Mouse (Mus musculus) midbrain, embryonic 16.5 days (tissue): ENCODE data around the gene Cideb. TPM values are rescaled to one million over a fixed set of nuclear protein-coding genes. Genes with fewer than 3 reads are reported as not detected.

Source experiments
- ATAC-seq: fragments of 200-750 bp; cut with Nextera tagmentation; 2 replicates; pipeline ENCODE4 v1.8.0; 2017; ENCODE audit warnings: moderate TSS enrichment
- H3K27ac ChIP-seq: fragments of 300-500 bp; sonication (generic); 2 replicates; pipeline ENCODE4 v1.5.1; 2014; ENCODE audit warnings: mild to moderate bottlenecking, low read length, mixed read lengths
- H3K27me3 ChIP-seq: fragments of 300-500 bp; sonication (generic); 2 replicates; pipeline ENCODE4 v1.6.1; 2014; ENCODE audit warnings: low read depth, low read length, mixed read lengths; ENCODE audit not compliant: control insufficient read depth, insufficient read depth
- H3K36me3 ChIP-seq: fragments of 300-500 bp; sonication (generic); 2 replicates; pipeline ENCODE4 v1.6.1; 2014; ENCODE audit warnings: mild to moderate bottlenecking, low read length, moderate library complexity, mixed read lengths; ENCODE audit not compliant: control insufficient read depth, insufficient read depth
- H3K4me1 ChIP-seq: fragments of 300-500 bp; sonication (generic); 2 replicates; pipeline ENCODE4 v1.6.1; 2014; ENCODE audit warnings: mild to moderate bottlenecking, low read length, mixed read lengths; ENCODE audit not compliant: control insufficient read depth, insufficient read depth
- H3K4me2 ChIP-seq: fragments of 300-500 bp; sonication (generic); 2 replicates; pipeline ENCODE4 v1.6.1; 2014; ENCODE audit warnings: mild to moderate bottlenecking, low read length, mixed read lengths
- H3K4me3 ChIP-seq: fragments of 300-500 bp; sonication (generic); 2 replicates; pipeline ENCODE4 v1.5.1; 2014; ENCODE audit warnings: low read depth, mild to moderate bottlenecking, low read length, moderate library complexity, mixed read lengths
- H3K9ac ChIP-seq: fragments of 300-500 bp; sonication (generic); 2 replicates; pipeline ENCODE4 v1.6.1; 2014; ENCODE audit warnings: low read depth, low read length, mixed read lengths
- H3K9me3 ChIP-seq: fragments of 300-500 bp; sonication (generic); replicated peaks from 2 replicates; pipeline ENCODE4 v1.6.1; 2014; ENCODE audit warnings: mild to moderate bottlenecking, low read length, mixed read lengths; ENCODE audit not compliant: control insufficient read depth, poor library complexity, severe bottlenecking
- WGBS: fragments of 180-500 bp; shearing (Covaris S2); extraction: QIAGEN DNeasy Blood & Tissue Kit; methylation state at CpG from one replicate; pipeline ENCODE4 v1.1.7; 2014; 5-methylcytosine and 5-hydroxymethylcytosine counted together
- polyA plus RNA-seq: library from polyadenylated mRNA; unstranded; fragments of >200 nt; fragmentation: Nextera tagmentation; extraction: Ambion mirVana; gene quantifications from 2 replicates; pipeline ENCODE4 v1.2.1, GENCODE M21; 2015

The Cideb gene
- polyA plus RNA-seq, result 0.21 and 0.26 TPM in 2 replicates

- 17% methylated on average over 8 of the region's 8 CpGs for WGBS
These were observed at the start of gene Cideb for GRCm38 (mm10) chr14:55758363-55758784. Gene Cideb (minus strand): TSS chr14:55758458.

DNA sequence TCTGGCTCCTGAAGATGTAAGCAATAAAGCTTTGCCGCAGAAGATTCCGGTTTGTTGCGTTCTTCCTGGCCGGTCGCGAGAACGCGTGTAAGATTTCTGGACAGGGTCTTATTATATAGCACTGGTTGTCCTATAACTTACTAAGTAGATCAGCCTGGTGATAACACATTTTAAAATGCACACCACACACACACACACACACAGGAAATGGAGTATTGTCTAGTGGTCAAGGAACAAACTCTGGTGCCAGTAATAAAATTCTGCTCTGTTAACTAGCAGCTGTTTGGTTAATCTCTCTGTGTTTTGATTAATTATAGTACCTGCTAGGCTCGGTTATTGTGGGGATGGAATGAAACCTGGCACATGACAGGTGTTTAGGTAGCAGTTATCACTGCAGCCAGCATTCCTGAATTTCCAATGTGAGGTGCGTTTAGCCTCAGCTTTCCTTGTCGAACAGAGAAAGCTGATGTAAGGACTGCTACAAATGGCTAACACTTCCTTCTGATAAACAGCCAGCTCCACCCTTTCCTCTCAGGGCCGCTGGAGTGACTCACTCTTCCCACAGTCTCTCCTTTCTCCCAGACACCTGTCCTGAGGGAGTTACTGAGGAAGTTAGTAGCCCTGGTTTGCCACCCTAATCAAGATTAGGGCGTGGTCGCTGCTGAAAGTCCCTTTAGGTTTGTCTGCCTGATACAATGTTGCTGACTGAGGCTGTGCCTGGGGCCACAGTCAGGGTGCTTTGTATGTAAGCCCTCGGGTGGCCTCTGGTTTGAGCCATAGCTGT lies 37.3 kb upstream of the Cideb start:
- 87% methylated on average over 15 of the region's 15 CpGs for WGBS
- Histone ChIP-seq H3K4me2 (no peak overlapping the region), H3K4me1 (no peaks in the 10 kb centered on the region), H3K9ac (no peak overlapping the region), H3K27me3 (no peaks in the 10 kb centered on the region), H3K9me3 (no peaks in the 10 kb centered on the region), H3K4me3 (no peak overlapping the region), H3K27ac (no peak overlapping the region), H3K36me3 (no peaks in the 10 kb centered on the region)
- ATAC-seq, result no peak

More at GRCm38 (mm10) chr14:55758363-55758784, at the start of gene Cideb:
- H3K9me3 ChIP-seq, result no peaks in the 10 kb centered on the region
- no peak within 1 kb of the TSS for H3K9ac ChIP-seq
- H3K27ac ChIP-seq, result no peak within 1 kb of the TSS; the same call in 1 of the 2 replicates
- peaks cover 24% of the 10 kb centered on the region for H3K36me3 ChIP-seq
- H3K4me1 ChIP-seq, result peaks cover 7% of the 10 kb centered on the region
- H3K4me3 ChIP-seq, result no peak within 1 kb of the TSS
- peak within 1 kb of the TSS; percentile 29 for H3K4me2 ChIP-seq
- ATAC-seq, result no peak
- peaks cover 13% of the 10 kb centered on the region for H3K27me3 ChIP-seq

DNA sequence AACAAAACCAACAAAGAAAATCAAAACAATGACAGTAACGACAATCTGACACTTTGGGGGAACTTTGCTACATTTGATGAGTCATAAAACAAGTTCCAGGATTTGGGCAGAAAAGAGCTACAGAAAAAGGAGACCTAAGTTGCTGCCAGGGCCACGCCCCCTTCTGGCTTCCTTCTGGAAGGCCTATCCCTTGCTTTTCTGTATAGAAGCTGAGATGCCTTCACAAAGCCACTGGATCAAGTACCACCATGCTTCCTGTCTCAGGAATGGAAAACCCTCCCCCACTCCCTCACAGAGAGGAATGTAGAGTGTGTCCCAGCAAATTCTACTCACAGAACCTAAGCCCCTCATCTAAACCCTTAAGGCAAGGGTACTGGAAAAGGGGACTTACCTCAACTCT lies 35.7 kb upstream of the Cideb start:
- Histone ChIP-seq H3K9ac (no peak overlapping the region), H3K4me3 (no peak overlapping the region), H3K36me3 (no peaks in the 10 kb centered on the region), H3K4me2 (no peak overlapping the region), H3K4me1 (no peaks in the 10 kb centered on the region), H3K27ac (no peak overlapping the region), H3K27me3 (peaks cover 13% of the 10 kb centered on the region), H3K9me3 (no peaks in the 10 kb centered on the region)
- WGBS, result 75% methylated on average over 2 of the region's 2 CpGs
- no peak for ATAC-seq

DNA sequence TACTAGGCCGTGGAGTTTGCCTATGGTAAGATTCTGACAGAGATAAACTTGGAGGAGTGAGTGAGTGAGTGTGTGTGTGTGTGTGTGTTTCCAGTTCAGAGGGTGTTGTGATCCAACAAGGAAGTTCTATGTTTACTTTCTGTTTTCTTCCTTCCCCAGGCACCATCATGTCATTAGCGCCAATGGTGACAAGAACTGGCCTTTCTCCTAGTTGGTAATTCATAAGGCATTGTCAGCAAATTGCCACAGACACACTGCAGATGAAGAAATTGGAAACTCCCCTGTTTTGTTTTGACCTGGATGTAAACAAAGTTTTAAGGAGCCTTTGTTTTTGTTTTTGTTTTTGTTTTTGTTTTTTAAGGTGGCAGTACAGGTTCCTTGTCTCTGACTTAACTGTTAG lies 35.2 kb upstream of the Cideb start:
- H3K4me1 ChIP-seq, result no peaks in the 10 kb centered on the region
- no peak overlapping the region for H3K4me3 ChIP-seq
- H3K9ac ChIP-seq, result no peak overlapping the region
- no peaks in the 10 kb centered on the region for H3K9me3 ChIP-seq
- no peak for ATAC-seq
- H3K36me3 ChIP-seq, result no peaks in the 10 kb centered on the region
- no peak overlapping the region for H3K27ac ChIP-seq
- peaks cover 18% of the 10 kb centered on the region for H3K27me3 ChIP-seq
- 70% methylated on average over 2 of the region's 2 CpGs for WGBS
- H3K4me2 ChIP-seq, result no peak overlapping the region

GRCm38 (mm10) chr14:55788256-55789050 lies 30.2 kb upstream of the Cideb start, which contains the start of gene Ripk3:
Gene Ripk3 (minus strand): TSS chr14:55788865.
- no peaks in the 10 kb centered on the region for H3K36me3 ChIP-seq
- peak within 1 kb of the TSS; percentile 44 for H3K4me2 ChIP-seq
- 0 out of 2 replicates have a peak within 1 kb of the TSS, but pooled peaks have one; percentile 8 for H3K9ac ChIP-seq
- peaks cover 5% of the 10 kb centered on the region; the same call in 1 of the 2 replicates for H3K4me1 ChIP-seq
- peaks cover 65% of the 10 kb centered on the region for H3K27me3 ChIP-seq
- peak within 1 kb of the TSS; percentile 15 for H3K4me3 ChIP-seq
- H3K9me3 ChIP-seq, result no peaks in the 10 kb centered on the region
- 6% methylated on average over 40 of the region's 40 CpGs for WGBS
- ATAC-seq, result no peak
- no peak within 1 kb of the TSS for H3K27ac ChIP-seq

GRCm38 (mm10) chr14:55787731-55788130 lies 29.5 kb upstream of the Cideb start:
- H3K9ac ChIP-seq, result no peak overlapping the region
- H3K4me2 ChIP-seq, result no peak overlapping the region
- H3K27me3 ChIP-seq, result peaks cover 66% of the 10 kb centered on the region
- H3K36me3 ChIP-seq, result no peaks in the 10 kb centered on the region
- no peak overlapping the region for H3K4me3 ChIP-seq
- H3K27ac ChIP-seq, result no peak overlapping the region
- no peak for ATAC-seq
- H3K4me1 ChIP-seq, result peaks cover 5% of the 10 kb centered on the region; the same call in 1 of the 2 replicates
- no peaks in the 10 kb centered on the region for H3K9me3 ChIP-seq
- 39% methylated on average over 11 of the region's 11 CpGs for WGBS

DNA sequence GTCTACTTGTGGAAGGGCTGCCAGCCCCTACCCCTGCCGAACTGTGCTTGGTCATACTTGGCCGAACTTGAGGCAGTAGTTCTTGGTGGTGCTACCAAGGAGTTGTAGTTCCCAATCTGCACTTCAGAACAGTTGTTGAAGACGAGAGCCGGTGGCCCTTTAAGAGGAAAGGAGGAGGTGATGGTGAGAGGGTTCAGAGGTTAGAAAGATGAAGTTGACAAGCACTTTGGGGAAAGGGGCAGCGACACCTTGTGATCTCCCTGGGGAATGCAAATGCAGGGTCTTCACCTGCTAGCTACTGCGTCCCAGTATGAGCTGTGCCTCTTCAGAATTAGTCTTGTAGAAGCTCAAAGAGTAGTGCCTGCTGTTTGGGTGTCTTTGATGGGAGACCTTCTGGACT lies 26.9 kb upstream of the Cideb start:
- Histone ChIP-seq H3K36me3 (no peaks in the 10 kb centered on the region), H3K4me1 (peaks cover 5% of the 10 kb centered on the region; the same call in 1 of the 2 replicates), H3K4me2 (no peak overlapping the region), H3K27ac (no peak overlapping the region), H3K9me3 (no peaks in the 10 kb centered on the region), H3K4me3 (no peak overlapping the region), H3K9ac (no peak overlapping the region), H3K27me3 (peaks cover 78% of the 10 kb centered on the region)
- no peak for ATAC-seq
- whole genome bisulfite sequencing, result 23% methylated on average over 6 of the region's 6 CpGs

- peaks cover 5% of the 10 kb centered on the region; the same call in 1 of the 2 replicates for H3K4me1 ChIP-seq
- peak within 1 kb of the TSS; percentile 25 for H3K4me2 ChIP-seq
- H3K9ac ChIP-seq, result no peak within 1 kb of the TSS
- no peaks in the 10 kb centered on the region for H3K9me3 ChIP-seq
- ATAC-seq, result no peak
- WGBS, result 5% methylated on average over 13 of the region's 13 CpGs
- no peak within 1 kb of the TSS for H3K27ac ChIP-seq
- H3K4me3 ChIP-seq, result peak within 1 kb of the TSS; percentile 14
- peaks cover 66% of the 10 kb centered on the region for H3K27me3 ChIP-seq
- no peaks in the 10 kb centered on the region for H3K36me3 ChIP-seq
These were observed 25.6 kb upstream of the Cideb start, which contains the start of gene Adcy4 for GRCm38 (mm10) chr14:55783958-55784235. Gene Adcy4 (minus strand): TSS chr14:55784095.
